Mouse (Mus musculus): ENCODE data around the gene Zc3h12c. TPM values are rescaled to one million over a fixed set of nuclear protein-coding genes. Genes with fewer than 3 reads are reported as not detected.

The Zc3h12c gene
- polyA plus RNA-seq, 1 experiment from 2014 or later: 2.6 TPM

- Histone ChIP-seq H3K4me3 (no peak overlapping the region), H3K4me1 (peaks cover 7% of the 10 kb centered on the region), H3K36me3 (0 out of 2 replicates have a peak, but pooled peaks cover 6% of the 10 kb centered on the region), H3K27me3 (ENCODE audit: insufficient read depth, poor library complexity, severe bottlenecking) (no peaks in the 10 kb centered on the region), H3K27ac (no peak overlapping the region), H3K9me3 (no peaks in the 10 kb centered on the region)
- no peak for DNase-seq (ENCODE audit: low spot score)
- 79% methylated on average over 1 of the region's 1 CpGs for WGBS
Measured at GRCm38 (mm10) chr9:52160512-52160911, 7.9 kb downstream of the Zc3h12c start.

DNA sequence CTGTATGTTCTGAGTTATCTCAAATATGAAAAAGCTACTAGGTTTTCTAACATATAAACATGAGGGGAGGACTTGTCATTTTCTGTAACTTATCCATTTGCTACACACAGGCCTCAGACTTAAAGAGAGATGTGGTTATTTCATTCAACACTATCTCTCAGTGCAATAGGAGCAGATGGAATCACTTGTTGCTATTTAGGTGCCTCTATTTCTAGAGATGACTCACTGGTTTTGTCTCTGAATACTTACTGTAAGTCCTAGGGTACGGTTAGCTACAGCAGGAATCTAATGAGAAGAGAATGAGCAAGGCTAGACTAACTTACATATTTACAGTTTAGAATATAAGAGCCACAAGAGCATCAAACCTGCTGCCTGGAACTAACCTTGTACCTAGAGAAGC is 9.8 kb downstream of the Zc3h12c start:
- no peaks in the 10 kb centered on the region for H3K27me3 ChIP-seq (ENCODE audit: insufficient read depth, poor library complexity, severe bottlenecking)
- no peaks in the 10 kb centered on the region for H3K9me3 ChIP-seq
- 0 out of 2 replicates have a peak, but pooled peaks cover 6% of the 10 kb centered on the region for H3K36me3 ChIP-seq
- no peak overlapping the region for H3K27ac ChIP-seq
- 57% methylated on average over 1 of the region's 1 CpGs for WGBS
- no peak for DNase-seq (ENCODE audit: low spot score)
- no peak overlapping the region for H3K4me3 ChIP-seq
- peaks cover 19% of the 10 kb centered on the region for H3K4me1 ChIP-seq

GRCm38 (mm10) chr9:52155417-52155816 is 13.0 kb downstream of the Zc3h12c start:
- Histone ChIP-seq H3K27ac (no peak overlapping the region), H3K27me3 (ENCODE audit: insufficient read depth, poor library complexity, severe bottlenecking) (no peaks in the 10 kb centered on the region), H3K36me3 (no peaks in the 10 kb centered on the region), H3K4me1 (peaks cover 16% of the 10 kb centered on the region; the same call in 1 of the 2 replicates), H3K4me3 (no peak overlapping the region), H3K9me3 (no peaks in the 10 kb centered on the region)
- no peak for DNase-seq (ENCODE audit: low spot score)
- WGBS: 76% methylated on average over 4 of the region's 4 CpGs

- 67% methylated on average over 7 of the region's 7 CpGs for WGBS
- Histone ChIP-seq H3K27ac (no peak overlapping the region), H3K4me3 (no peak overlapping the region), H3K9me3 (no peaks in the 10 kb centered on the region), H3K4me1 (peaks cover 16% of the 10 kb centered on the region; the same call in 1 of the 2 replicates), H3K36me3 (no peaks in the 10 kb centered on the region), H3K27me3 (ENCODE audit: insufficient read depth, poor library complexity, severe bottlenecking) (no peaks in the 10 kb centered on the region)
- DNase-seq (ENCODE audit: low spot score): no peak
Measured at GRCm38 (mm10) chr9:52154253-52154652, 14.1 kb downstream of the Zc3h12c start.

DNA sequence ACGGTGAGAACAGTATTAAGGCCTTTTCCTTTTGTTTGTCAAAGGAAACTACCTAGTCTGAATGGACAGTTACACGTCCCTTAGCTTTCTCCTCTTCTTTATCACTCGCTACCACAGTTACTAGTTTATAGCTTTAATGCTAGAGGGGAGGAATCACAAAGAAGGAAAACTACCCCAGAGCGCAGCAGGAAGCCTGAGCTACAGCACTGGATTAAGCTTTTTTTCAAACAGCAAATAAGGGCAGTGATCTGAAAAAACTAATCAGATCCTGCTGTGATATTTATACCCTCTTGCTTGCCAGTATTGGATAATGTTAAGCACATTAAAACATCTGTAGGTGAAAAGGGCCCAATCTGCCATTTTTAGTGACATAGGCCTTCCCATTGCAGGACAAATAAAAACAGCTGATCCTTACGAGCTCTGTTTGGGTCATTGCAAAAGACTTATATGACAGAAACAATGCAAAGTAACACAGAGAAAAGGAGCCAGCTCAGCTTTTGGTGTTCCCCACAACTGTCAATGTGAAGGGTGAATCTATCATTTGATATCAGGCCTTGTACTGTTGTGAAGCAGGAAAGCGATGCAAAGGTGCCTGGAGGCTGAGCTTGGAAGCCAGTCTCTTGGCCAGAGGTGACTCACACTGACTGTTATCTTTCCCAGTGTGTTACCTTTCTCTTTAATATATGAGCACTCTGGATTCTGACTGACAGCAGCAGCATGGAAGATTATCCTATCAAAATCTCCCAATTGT is 16.1 kb downstream of the Zc3h12c start:
- H3K4me3 ChIP-seq: no peak overlapping the region
- no peaks in the 10 kb centered on the region for H3K9me3 ChIP-seq
- no peaks in the 10 kb centered on the region for H3K36me3 ChIP-seq
- H3K4me1 ChIP-seq: peaks cover 16% of the 10 kb centered on the region; the same call in 1 of the 2 replicates
- no peak overlapping the region for H3K27ac ChIP-seq
- H3K27me3 ChIP-seq (ENCODE audit: insufficient read depth, poor library complexity, severe bottlenecking): no peaks in the 10 kb centered on the region
- 73% methylated on average over 6 of the region's 6 CpGs for WGBS
- no peak for DNase-seq (ENCODE audit: low spot score)

- DNase-seq (ENCODE audit: low spot score): no peak
- 89% methylated on average over 6 of the region's 6 CpGs for WGBS
- Histone ChIP-seq H3K4me1 (peaks cover 11% of the 10 kb centered on the region; the same call in 1 of the 2 replicates), H3K9me3 (no peaks in the 10 kb centered on the region), H3K36me3 (no peaks in the 10 kb centered on the region), H3K27me3 (ENCODE audit: insufficient read depth, poor library complexity, severe bottlenecking) (no peaks in the 10 kb centered on the region), H3K4me3 (no peak overlapping the region), H3K27ac (no peak overlapping the region)
Measured at GRCm38 (mm10) chr9:52149768-52150167, 18.6 kb downstream of the Zc3h12c start.

- H3K27ac ChIP-seq: no peak overlapping the region
- no peak overlapping the region for H3K4me3 ChIP-seq
- 38% methylated on average over 4 of the region's 4 CpGs for WGBS
- no peak for DNase-seq (ENCODE audit: low spot score)
- H3K9me3 ChIP-seq: no peaks in the 10 kb centered on the region
- H3K4me1 ChIP-seq: peaks cover 6% of the 10 kb centered on the region; the same call in 1 of the 2 replicates
- no peaks in the 10 kb centered on the region for H3K36me3 ChIP-seq
- H3K27me3 ChIP-seq (ENCODE audit: insufficient read depth, poor library complexity, severe bottlenecking): no peaks in the 10 kb centered on the region
Measured at GRCm38 (mm10) chr9:52149286-52149685, 19.1 kb downstream of the Zc3h12c start.

- 73% methylated on average over 4 of the region's 4 CpGs for WGBS
- Histone ChIP-seq H3K9me3 (no peaks in the 10 kb centered on the region), H3K36me3 (peaks cover 4% of the 10 kb centered on the region; the same call in 1 of the 2 replicates), H3K27ac (no peak overlapping the region), H3K4me1 (0 out of 2 replicates have a peak, but pooled peaks cover 3% of the 10 kb centered on the region), H3K4me3 (no peak overlapping the region), H3K27me3 (ENCODE audit: insufficient read depth, poor library complexity, severe bottlenecking) (no peaks in the 10 kb centered on the region)
- no peak for DNase-seq (ENCODE audit: low spot score)
Measured at GRCm38 (mm10) chr9:52148831-52149230, 19.5 kb downstream of the Zc3h12c start.

GRCm38 (mm10) chr9:52148311-52148710 is 20.1 kb downstream of the Zc3h12c start:
- H3K9me3 ChIP-seq: no peaks in the 10 kb centered on the region
- H3K4me3 ChIP-seq: no peak overlapping the region
- no peaks in the 10 kb centered on the region for H3K27me3 ChIP-seq (ENCODE audit: insufficient read depth, poor library complexity, severe bottlenecking)
- 0 out of 2 replicates have a peak, but pooled peaks cover 1% of the 10 kb centered on the region for H3K4me1 ChIP-seq
- 71% methylated on average over 3 of the region's 3 CpGs for WGBS
- no peak overlapping the region for H3K27ac ChIP-seq
- peaks cover 5% of the 10 kb centered on the region; the same call in 1 of the 2 replicates for H3K36me3 ChIP-seq
- DNase-seq (ENCODE audit: low spot score): no peak

DNA sequence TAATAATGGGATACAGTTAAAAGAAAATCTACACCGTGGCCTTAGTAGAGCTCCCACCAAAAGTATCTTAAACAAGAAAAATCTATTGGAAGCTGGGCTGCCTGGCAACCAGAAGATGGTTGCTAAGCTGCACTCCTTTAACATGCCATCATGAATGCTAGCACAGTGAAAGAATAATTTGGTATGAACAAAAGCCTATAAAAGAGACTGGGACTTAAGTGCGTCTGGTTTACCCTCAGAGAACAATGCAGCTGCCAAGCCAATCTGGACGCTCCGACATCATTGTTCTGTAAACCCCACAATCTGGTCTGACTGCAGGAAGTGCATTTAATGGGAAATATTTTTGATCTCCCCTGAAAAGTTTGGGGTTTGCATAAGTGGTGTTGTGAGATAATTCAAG is 22.1 kb downstream of the Zc3h12c start:
- Histone ChIP-seq H3K27ac (no peak overlapping the region), H3K9me3 (no peaks in the 10 kb centered on the region), H3K4me1 (no peaks in the 10 kb centered on the region), H3K27me3 (ENCODE audit: insufficient read depth, poor library complexity, severe bottlenecking) (no peaks in the 10 kb centered on the region), H3K4me3 (no peak overlapping the region), H3K36me3 (peaks cover 5% of the 10 kb centered on the region; the same call in 1 of the 2 replicates)
- no peak for DNase-seq (ENCODE audit: low spot score)
- 80% methylated on average over 4 of the region's 4 CpGs for WGBS

DNA sequence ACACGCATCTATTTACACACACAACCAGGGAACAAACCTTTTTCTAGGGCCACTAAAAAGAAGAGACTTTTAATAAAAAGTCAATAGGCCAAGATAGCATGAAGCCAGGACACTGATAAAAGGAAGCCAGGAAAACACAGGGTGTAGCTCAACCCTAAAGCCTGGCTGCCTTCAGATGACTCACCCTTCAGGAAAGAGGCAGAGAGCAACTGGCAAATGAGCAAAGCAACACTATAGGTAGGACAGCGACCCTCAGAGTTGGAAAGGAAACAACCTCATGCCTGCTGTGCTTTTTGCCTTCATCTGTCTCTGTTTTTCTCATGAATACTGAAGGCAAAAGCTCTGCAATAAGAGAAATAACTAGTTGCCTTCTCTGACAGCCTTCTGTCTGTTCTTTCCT is 35.6 kb downstream of the Zc3h12c start:
- Histone ChIP-seq H3K4me3 (no peak overlapping the region), H3K27me3 (ENCODE audit: insufficient read depth, poor library complexity, severe bottlenecking) (no peaks in the 10 kb centered on the region), H3K9me3 (no peaks in the 10 kb centered on the region), H3K27ac (no peak overlapping the region), H3K4me1 (no peaks in the 10 kb centered on the region), H3K36me3 (0 out of 2 replicates have a peak, but pooled peaks cover 3% of the 10 kb centered on the region)
- 74% methylated on average over 2 of the region's 2 CpGs for WGBS
- DNase-seq (ENCODE audit: low spot score): no peak

- 70% methylated on average over 4 of the region's 4 CpGs for WGBS
- H3K4me3 ChIP-seq: no peak overlapping the region
- H3K4me1 ChIP-seq: no peaks in the 10 kb centered on the region
- no peak overlapping the region for H3K27ac ChIP-seq
- H3K27me3 ChIP-seq (ENCODE audit: insufficient read depth, poor library complexity, severe bottlenecking): no peaks in the 10 kb centered on the region
- H3K9me3 ChIP-seq: no peaks in the 10 kb centered on the region
- no peak for DNase-seq (ENCODE audit: low spot score)
- H3K36me3 ChIP-seq: peaks cover 14% of the 10 kb centered on the region
Measured at GRCm38 (mm10) chr9:52130348-52130747, 38.0 kb downstream of the Zc3h12c start.

DNA sequence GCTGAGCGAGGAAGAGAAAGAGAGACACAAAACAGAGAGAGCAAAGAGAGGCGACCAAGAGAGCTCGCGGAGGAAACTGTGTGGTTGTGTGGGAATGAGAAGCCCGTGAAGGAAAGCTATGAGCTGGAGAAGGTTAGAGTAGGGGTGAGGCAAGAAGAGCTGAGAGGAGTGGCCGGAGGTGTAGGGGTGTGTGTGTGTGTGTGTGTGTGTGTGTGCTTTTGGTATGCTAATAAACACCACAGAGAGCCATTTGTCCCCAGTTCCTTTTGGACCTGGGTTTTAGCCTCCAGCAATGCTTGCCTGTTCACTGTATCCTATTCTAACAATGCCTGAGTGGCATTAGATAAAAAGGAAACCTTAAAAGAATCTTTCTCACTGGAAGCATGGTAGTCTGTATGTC is 43.1 kb downstream of the Zc3h12c start:
- Histone ChIP-seq H3K9me3 (no peaks in the 10 kb centered on the region), H3K4me3 (no peak overlapping the region), H3K36me3 (peaks cover 16% of the 10 kb centered on the region), H3K27ac (no peak overlapping the region), H3K27me3 (ENCODE audit: insufficient read depth, poor library complexity, severe bottlenecking) (no peaks in the 10 kb centered on the region), H3K4me1 (no peaks in the 10 kb centered on the region)
- WGBS: 87% methylated on average over 6 of the region's 6 CpGs
- DNase-seq (ENCODE audit: low spot score): no peak

All from heart, embryonic 10.5 days (tissue).